Mouse (Mus musculus) kidney, adult 18-20 months (tissue): ENCODE data around the gene C1qtnf1.

ENCODE experiments used
- DNase-seq: peaks from one replicate; pipeline ENCODE4 v3.0.0; 2021

C1qtnf1 gene

DNA sequence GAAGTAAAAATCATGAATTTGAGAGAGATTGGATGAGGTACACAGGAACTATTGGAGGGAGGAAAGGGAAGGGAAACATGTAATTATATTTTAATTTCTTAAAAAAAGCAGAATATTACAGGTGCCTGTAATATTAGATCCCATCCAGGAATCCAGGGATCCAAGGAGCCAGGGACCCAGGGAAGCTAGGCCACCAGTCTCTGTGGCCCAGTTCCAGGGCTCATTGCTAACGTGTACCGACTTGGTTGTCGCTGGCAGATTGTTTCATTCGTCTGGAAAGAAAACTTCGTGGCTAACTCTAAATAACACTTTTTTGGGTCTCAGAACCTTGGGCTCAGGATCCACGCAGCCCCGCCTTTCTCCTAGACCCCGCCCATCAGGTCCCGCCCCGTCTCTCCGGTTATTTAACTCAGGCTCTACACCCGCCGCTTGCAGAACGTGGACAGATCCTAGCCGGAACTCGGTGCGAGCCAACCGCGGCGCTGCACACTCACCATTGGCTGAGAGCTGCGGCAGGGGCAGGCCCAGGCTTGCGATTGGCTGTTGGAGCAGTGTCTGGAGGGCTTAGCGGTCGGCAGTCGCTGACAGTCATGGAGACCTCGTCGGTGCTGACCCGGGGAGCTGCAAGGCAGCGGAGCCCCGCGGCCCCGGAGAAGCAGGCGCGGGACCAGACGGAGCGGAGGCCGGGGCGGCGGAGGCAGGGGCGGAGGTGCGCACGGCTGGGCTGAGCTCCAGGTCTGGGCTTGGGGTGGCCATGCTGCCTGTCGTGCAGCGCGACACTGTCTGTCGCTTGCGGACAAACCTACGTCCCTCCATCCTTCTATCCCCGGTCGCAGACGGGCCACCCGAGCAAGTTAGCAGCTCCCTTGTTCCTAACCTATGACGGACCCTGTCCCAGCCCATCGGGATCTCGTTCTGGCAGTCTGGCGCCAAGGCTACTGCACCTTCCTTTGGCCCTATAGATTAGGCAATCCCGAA lies 48.7 kb downstream of the C1qtnf1 start, which contains the start of gene Engase:
TSS of gene Engase (plus strand) at position 434 of the 978 bp plus-strand sequence.
- DNase-seq, result peak; percentile 95

DNA sequence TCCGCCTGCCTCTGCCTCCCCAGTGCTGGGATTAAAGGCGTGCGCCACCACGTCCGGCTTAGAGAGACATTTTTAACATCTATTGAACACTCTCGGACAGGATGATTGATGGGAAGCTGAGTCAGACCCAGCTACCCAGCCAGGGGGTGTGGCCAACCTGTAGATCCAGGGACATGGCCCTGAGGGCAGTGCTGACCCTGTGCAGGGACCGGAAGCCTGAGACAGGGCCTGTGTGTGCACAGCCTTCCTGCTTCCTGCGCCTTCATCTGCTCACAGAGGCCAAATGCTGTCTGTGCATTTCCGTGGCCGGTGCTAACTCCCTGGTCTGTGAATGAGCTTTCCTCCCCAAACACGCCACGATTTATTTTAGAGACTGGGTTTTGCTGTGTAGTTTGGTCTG lies 51.8 kb downstream of the C1qtnf1 start:
- DNase-seq, result peak; percentile 46

GRCm38 (mm10) chr11:118481231-118481630 lies 53.2 kb downstream of the C1qtnf1 start:
- no peak for DNase-seq

- no peak for DNase-seq
These were observed 53.7 kb downstream of the C1qtnf1 start for GRCm38 (mm10) chr11:118481751-118482150.

DNA sequence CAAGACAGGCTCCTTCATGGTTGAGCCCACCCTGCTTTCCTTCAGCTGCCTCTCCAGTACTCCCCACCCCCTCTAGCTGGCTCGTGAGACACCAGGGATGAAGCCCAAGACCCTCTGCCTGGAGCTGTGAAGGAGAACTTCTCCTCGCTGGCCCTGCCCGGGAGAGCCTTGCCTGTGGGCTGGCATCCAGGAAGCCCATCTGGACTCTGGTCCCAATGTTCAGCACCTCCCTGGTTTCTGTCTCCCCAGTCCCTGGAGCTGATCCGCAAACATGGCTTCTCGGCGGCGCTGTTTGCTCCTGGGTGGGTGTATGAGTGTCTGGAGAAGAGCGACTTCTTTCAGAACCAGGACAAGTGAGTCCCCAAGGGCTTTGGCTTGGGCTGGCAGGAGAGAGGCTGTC lies 56.2 kb downstream of the C1qtnf1 start:
- DNase-seq, result no peak

- DNase-seq, result no peak
These were observed 57.3 kb downstream of the C1qtnf1 start for GRCm38 (mm10) chr11:118485338-118485737.

- no peak for DNase-seq
These were observed 57.8 kb downstream of the C1qtnf1 start for GRCm38 (mm10) chr11:118485780-118486179.

GRCm38 (mm10) chr11:118486281-118486680 lies 58.3 kb downstream of the C1qtnf1 start:
- no peak for DNase-seq

DNA sequence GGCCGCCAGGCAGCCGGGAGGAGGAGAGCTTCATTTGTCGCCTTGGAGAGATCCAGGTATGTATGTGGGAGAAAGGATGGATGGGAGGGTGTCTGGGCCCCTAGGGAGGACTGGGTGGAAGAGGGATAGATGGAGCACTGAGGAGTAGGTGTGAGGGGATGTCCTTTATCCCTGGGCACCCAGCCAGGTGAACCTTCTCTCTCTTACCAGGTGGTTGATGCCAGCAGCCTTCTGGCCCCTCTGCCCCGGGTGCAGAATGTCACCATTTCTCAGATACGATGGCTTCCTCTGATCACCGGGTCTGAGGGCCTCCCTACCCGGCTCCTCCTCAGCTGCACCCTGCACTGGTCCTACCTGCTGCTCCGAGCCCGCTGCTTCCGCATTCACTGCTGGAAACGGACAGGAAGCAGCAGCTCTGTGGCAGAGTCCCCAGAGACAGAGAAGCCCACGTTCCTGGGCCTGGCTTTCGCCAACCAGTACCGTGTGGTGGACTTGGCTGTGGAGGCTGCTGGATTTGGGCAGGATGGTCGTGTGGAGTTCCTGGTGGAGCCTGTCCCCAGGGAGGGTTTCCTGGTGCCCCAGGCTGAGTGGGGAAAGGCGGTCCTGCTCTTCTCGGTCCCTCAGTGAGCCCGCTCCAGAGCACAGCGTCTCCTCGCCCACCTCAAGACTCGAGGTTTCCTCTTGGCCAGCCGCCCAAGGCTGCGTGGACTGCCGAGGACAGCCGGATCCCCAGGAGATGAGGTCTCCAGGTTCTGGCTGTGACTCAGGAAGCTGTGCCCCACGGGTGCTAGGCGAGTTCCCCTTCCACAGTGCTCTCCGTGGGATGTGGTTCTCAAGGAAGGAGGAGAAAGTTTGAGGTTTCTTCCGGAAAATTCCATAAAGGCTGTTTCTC lies 59.1 kb downstream of the C1qtnf1 start:
- no peak for DNase-seq

- DNase-seq, result peak; percentile 34
These were observed 60.3 kb downstream of the C1qtnf1 start for GRCm38 (mm10) chr11:118488191-118488906.

DNA sequence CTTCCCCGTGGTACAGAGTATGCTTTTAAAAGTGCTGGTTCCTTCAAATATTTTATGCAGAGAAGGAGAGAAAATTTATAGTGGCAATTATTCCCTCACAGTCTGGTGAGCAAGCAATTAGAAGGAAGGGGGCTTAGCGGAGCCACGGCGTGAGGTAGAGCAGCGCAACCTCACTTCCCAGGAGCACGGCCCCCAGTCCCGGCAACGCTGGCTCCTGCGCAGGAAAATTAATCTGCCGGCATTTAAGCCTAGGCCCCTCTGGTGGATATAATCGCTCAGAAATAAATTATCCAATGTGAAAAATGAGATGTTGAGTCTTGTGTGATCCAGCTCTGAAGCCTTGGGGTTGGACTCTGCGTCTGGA lies 60.9 kb downstream of the C1qtnf1 start:
- DNase-seq, result no peak

- peak; percentile 69 for DNase-seq
These were observed 62.7 kb downstream of the C1qtnf1 start for GRCm38 (mm10) chr11:118490566-118491218.

DNA sequence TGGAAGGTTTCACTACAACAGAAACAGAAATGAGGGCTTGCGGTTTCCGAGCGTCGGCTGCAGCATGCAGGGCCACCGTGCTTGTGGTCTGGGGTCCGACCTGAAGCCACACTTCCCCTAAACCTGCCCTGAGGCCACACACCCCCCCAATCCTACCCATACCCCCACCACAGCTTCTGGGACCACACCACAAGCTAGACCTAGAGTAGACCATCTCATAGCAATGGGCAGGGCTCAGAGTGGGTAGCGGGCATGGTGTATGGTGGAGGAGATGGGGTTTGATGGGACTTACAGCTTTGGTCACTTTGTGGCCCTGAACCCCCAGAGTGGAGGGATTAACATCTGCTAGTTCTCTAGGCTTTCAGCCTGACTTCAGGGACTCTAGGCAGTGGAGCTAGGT lies 63.2 kb downstream of the C1qtnf1 start:
- DNase-seq, result no peak

- DNase-seq, result no peak
These were observed 65.5 kb downstream of the C1qtnf1 start for GRCm38 (mm10) chr11:118493458-118493857.

DNA sequence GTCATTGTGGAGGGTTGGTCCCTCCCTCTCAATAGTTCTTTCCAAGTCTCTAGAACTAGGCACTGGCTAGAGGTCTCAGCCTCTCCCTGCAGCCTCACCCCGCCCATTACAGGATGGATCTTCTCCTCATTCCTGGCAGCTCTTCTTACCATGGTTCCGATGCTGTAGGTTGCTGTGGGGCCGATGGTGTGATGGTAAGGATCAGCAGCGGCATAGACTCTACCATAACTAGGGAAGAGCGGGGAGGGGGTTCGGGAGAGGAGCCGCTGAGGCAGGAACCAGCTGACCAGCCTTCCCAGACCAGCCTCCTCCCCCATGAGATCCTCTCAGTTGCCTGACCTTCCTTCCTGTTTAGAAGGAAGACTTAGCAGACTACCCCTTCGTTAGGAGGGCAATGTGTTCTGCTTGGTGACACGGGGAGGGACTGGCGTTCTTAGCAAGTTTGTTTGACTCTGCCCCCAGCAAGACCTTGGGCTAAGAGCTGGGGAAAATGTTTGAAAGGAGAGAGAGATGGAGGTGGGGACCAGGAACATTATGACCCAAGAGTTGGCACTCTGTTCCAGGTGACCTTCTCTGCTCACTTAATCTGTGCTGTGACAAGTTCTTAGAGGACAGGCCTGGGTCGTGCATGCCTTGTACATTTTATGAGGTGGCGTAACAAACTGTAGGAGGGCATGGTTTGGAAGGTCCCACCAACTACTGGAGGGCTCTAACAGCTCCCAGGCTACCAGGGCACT lies 66.2 kb downstream of the C1qtnf1 start:
- no peak for DNase-seq

- no peak for DNase-seq
These were observed 67.1 kb downstream of the C1qtnf1 start for GRCm38 (mm10) chr11:118495065-118495464.

GRCm38 (mm10) chr11:118496066-118496689 lies 68.2 kb downstream of the C1qtnf1 start:
- DNase-seq, result peak; percentile 69
